Mouse (Mus musculus): ENCODE results near the gene Tomm20. TPM values are rescaled to one million over a fixed set of nuclear protein-coding genes. Genes with fewer than 3 reads are reported as not detected.

The Tomm20 gene
- polyA plus RNA-seq, 1 experiment from 2014 or later, result 285 TPM

GRCm38 (mm10) chr8:126909371-126909802 is 36.3 kb downstream of the Tomm20 start:
- WGBS, result 86% methylated on average over 10 of the region's 10 CpGs
- DNase-seq (ENCODE audit: low spot score), result no peak

GRCm38 (mm10) chr8:126908805-126909204 is 36.8 kb downstream of the Tomm20 start:
- Histone ChIP-seq H3K27ac (replicated peaks) (no peak overlapping the region), H3K4me3 (no peak overlapping the region), H3K27me3 (ENCODE audit: low read depth, poor library complexity, severe bottlenecking) (no peaks in the 10 kb centered on the region), H3K9me3 (replicated peaks) (no peaks in the 10 kb centered on the region), H3K36me3 (no peaks in the 10 kb centered on the region), H3K4me1 (0 out of 2 replicates have a peak, but pooled peaks cover 3% of the 10 kb centered on the region)
- 82% methylated on average over 6 of the region's 6 CpGs for WGBS
- DNase-seq (ENCODE audit: low spot score), result no peak

More at GRCm38 (mm10) chr8:126909371-126909802, 36.3 kb downstream of the Tomm20 start:
- no peaks in the 10 kb centered on the region for H3K36me3 ChIP-seq
- H3K27ac ChIP-seq (replicated peaks), result no peak overlapping the region
- H3K9me3 ChIP-seq (replicated peaks), result no peaks in the 10 kb centered on the region
- no peak overlapping the region for H3K4me3 ChIP-seq
- no peaks in the 10 kb centered on the region for H3K27me3 ChIP-seq (ENCODE audit: low read depth, poor library complexity, severe bottlenecking)
- peaks cover 5% of the 10 kb centered on the region for H3K4me1 ChIP-seq

GRCm38 (mm10) chr8:126907968-126908367 is 37.7 kb downstream of the Tomm20 start:
- H3K36me3 ChIP-seq, result no peaks in the 10 kb centered on the region
- no peak for DNase-seq (ENCODE audit: low spot score)
- H3K27ac ChIP-seq (replicated peaks), result no peak overlapping the region
- no peaks in the 10 kb centered on the region for H3K27me3 ChIP-seq (ENCODE audit: low read depth, poor library complexity, severe bottlenecking)
- no peaks in the 10 kb centered on the region for H3K4me1 ChIP-seq
- H3K4me3 ChIP-seq, result no peak overlapping the region
- WGBS, result 85% methylated on average over 9 of the region's 9 CpGs
- H3K9me3 ChIP-seq (replicated peaks), result no peaks in the 10 kb centered on the region

GRCm38 (mm10) chr8:126907374-126907773 is 38.3 kb downstream of the Tomm20 start:
- Histone ChIP-seq H3K27ac (replicated peaks) (no peak overlapping the region), H3K4me1 (no peaks in the 10 kb centered on the region)
- 82% methylated on average over 3 of the region's 3 CpGs for WGBS

GRCm38 (mm10) chr8:126905387-126905786 is 40.3 kb downstream of the Tomm20 start:
- H3K36me3 ChIP-seq, result no peaks in the 10 kb centered on the region
- H3K27me3 ChIP-seq (ENCODE audit: low read depth, poor library complexity, severe bottlenecking), result no peaks in the 10 kb centered on the region
- H3K9me3 ChIP-seq (replicated peaks), result no peaks in the 10 kb centered on the region
- no peak overlapping the region for H3K27ac ChIP-seq (replicated peaks)
- 90% methylated on average over 3 of the region's 3 CpGs for WGBS
- no peak for DNase-seq (ENCODE audit: low spot score)
- H3K4me3 ChIP-seq, result no peak overlapping the region
- H3K4me1 ChIP-seq, result no peaks in the 10 kb centered on the region

More at GRCm38 (mm10) chr8:126907374-126907773, 38.3 kb downstream of the Tomm20 start:
- no peaks in the 10 kb centered on the region for H3K9me3 ChIP-seq (replicated peaks)
- DNase-seq (ENCODE audit: low spot score), result no peak
- no peak overlapping the region for H3K4me3 ChIP-seq
- no peaks in the 10 kb centered on the region for H3K36me3 ChIP-seq
- H3K27me3 ChIP-seq (ENCODE audit: low read depth, poor library complexity, severe bottlenecking), result no peaks in the 10 kb centered on the region

- no peak for DNase-seq (ENCODE audit: low spot score)
- Histone ChIP-seq H3K9me3 (replicated peaks) (no peaks in the 10 kb centered on the region), H3K4me3 (no peak overlapping the region), H3K36me3 (no peaks in the 10 kb centered on the region), H3K27ac (replicated peaks) (no peak overlapping the region), H3K4me1 (peaks cover 3% of the 10 kb centered on the region; the same call in 1 of the 2 replicates), H3K27me3 (ENCODE audit: low read depth, poor library complexity, severe bottlenecking) (no peaks in the 10 kb centered on the region)
- 91% methylated on average over 9 of the region's 9 CpGs for WGBS
Observed at GRCm38 (mm10) chr8:126903927-126904326, 41.7 kb downstream of the Tomm20 start.

GRCm38 (mm10) chr8:126903224-126903895 is 42.3 kb downstream of the Tomm20 start:
- 76% methylated on average over 9 of the region's 9 CpGs for WGBS
- Histone ChIP-seq H3K4me1 (peaks cover 3% of the 10 kb centered on the region; the same call in 1 of the 2 replicates), H3K9me3 (replicated peaks) (no peaks in the 10 kb centered on the region), H3K36me3 (no peaks in the 10 kb centered on the region), H3K4me3 (no peak overlapping the region), H3K27ac (replicated peaks) (no peak overlapping the region), H3K27me3 (ENCODE audit: low read depth, poor library complexity, severe bottlenecking) (no peaks in the 10 kb centered on the region)
- no peak for DNase-seq (ENCODE audit: low spot score)

- no peak overlapping the region for H3K4me3 ChIP-seq
- no peaks in the 10 kb centered on the region for H3K36me3 ChIP-seq
- 89% methylated on average over 1 of the region's 1 CpGs for WGBS
- no peak for DNase-seq (ENCODE audit: low spot score)
- H3K27me3 ChIP-seq (ENCODE audit: low read depth, poor library complexity, severe bottlenecking), result no peaks in the 10 kb centered on the region
- H3K27ac ChIP-seq (replicated peaks), result no peak overlapping the region
- H3K4me1 ChIP-seq, result peaks cover 3% of the 10 kb centered on the region; the same call in 1 of the 2 replicates
- no peaks in the 10 kb centered on the region for H3K9me3 ChIP-seq (replicated peaks)
Observed at GRCm38 (mm10) chr8:126901612-126902011, 44.0 kb downstream of the Tomm20 start.

- Histone ChIP-seq H3K36me3 (no peaks in the 10 kb centered on the region), H3K4me1 (peaks cover 3% of the 10 kb centered on the region; the same call in 1 of the 2 replicates), H3K9me3 (replicated peaks) (no peaks in the 10 kb centered on the region), H3K4me3 (no peak overlapping the region), H3K27me3 (ENCODE audit: low read depth, poor library complexity, severe bottlenecking) (no peaks in the 10 kb centered on the region), H3K27ac (replicated peaks) (no peak overlapping the region)
- no peak for DNase-seq (ENCODE audit: low spot score)
- 69% methylated on average over 2 of the region's 2 CpGs for WGBS
Observed at GRCm38 (mm10) chr8:126901049-126901448, 44.6 kb downstream of the Tomm20 start.

- DNase-seq (ENCODE audit: low spot score), result no peak
- H3K9me3 ChIP-seq (replicated peaks), result no peaks in the 10 kb centered on the region
- no peaks in the 10 kb centered on the region for H3K36me3 ChIP-seq
- peaks cover under 1% of the 10 kb centered on the region; the same call in 1 of the 2 replicates for H3K4me1 ChIP-seq
- H3K4me3 ChIP-seq, result no peak overlapping the region
- H3K27ac ChIP-seq (replicated peaks), result no peak overlapping the region
- H3K27me3 ChIP-seq (ENCODE audit: low read depth, poor library complexity, severe bottlenecking), result no peaks in the 10 kb centered on the region
- WGBS, result 77% methylated on average over 6 of the region's 6 CpGs
Observed at GRCm38 (mm10) chr8:126895133-126895532, 50.5 kb downstream of the Tomm20 start.

GRCm38 (mm10) chr8:126887639-126888006 is 58.0 kb downstream of the Tomm20 start:
- H3K9me3 ChIP-seq (replicated peaks), result no peaks in the 10 kb centered on the region
- H3K4me1 ChIP-seq, result peaks cover 22% of the 10 kb centered on the region
- 80% methylated on average over 3 of the region's 3 CpGs for WGBS
- H3K27me3 ChIP-seq (ENCODE audit: low read depth, poor library complexity, severe bottlenecking), result no peaks in the 10 kb centered on the region
- no peaks in the 10 kb centered on the region for H3K36me3 ChIP-seq
- DNase-seq (ENCODE audit: low spot score), result no peak
- H3K27ac ChIP-seq (replicated peaks), result peak overlapping the region; percentile 52; the same call in 1 of the 2 replicates
- no peak overlapping the region for H3K4me3 ChIP-seq

GRCm38 (mm10) chr8:126886741-126887638 is 58.7 kb downstream of the Tomm20 start:
- no peak for DNase-seq (ENCODE audit: low spot score)
- peak overlapping the region; percentile 52 for H3K27ac ChIP-seq (replicated peaks)
- no peaks in the 10 kb centered on the region for H3K9me3 ChIP-seq (replicated peaks)
- H3K27me3 ChIP-seq (ENCODE audit: low read depth, poor library complexity, severe bottlenecking), result no peaks in the 10 kb centered on the region
- H3K4me3 ChIP-seq, result no peak overlapping the region
- no peaks in the 10 kb centered on the region for H3K36me3 ChIP-seq
- peaks cover 22% of the 10 kb centered on the region for H3K4me1 ChIP-seq
- 81% methylated on average over 8 of the region's 8 CpGs for WGBS

Data from midbrain, embryonic 10.5 days (tissue).